Mouse (Mus musculus) megakaryocyte, embryonic 14.5 days (primary cell): ENCODE data around the gene Rab40c.

ENCODE experiments used
- FLI1 ChIP-seq: IDR thresholded peaks from 2 replicates; pipeline ENCODE4 v1.6.1; 2012; ENCODE audit warnings: low read length, inconsistent platforms, mixed read lengths
- GATA1 ChIP-seq: IDR thresholded peaks from 3 replicates; pipeline ENCODE4 v1.6.1; 2012; ENCODE audit warnings: mixed read lengths, low read length, inconsistent platforms, borderline replicate concordance

DNA sequence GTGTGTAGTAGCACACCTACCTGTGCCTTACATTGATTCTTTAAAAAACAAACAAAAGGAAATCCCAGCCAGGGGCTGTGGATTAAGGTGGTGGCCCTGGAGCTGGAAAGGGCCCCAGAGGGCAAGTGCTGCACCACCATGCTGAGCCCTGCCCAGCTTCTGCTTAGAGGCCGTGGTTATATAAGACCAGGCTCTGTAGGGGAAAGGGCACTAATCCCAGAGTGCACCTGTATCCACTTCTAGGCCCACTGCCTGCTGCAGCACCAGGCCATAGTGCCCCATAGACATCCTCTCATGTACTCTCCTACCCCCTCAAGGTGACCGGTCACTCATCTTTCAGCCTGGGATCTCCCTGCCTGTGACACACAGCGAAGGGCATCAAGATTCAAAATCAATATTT is 53.4 kb downstream of the Rab40c start:
- TF ChIP-seq GATA1 (no peak), FLI1 (no peak)
